Mouse (Mus musculus) lung, embryonic 14.5 days (tissue): ENCODE data around the gene Ltb4r1. TPM values are rescaled to one million over a fixed set of nuclear protein-coding genes. Genes with fewer than 3 reads are reported as not detected.
A peak's percentile ranks its signal among the peaks of the same experiment; 100 is the strongest.

Experiments used
- ATAC-seq: fragments of 200-750 bp; cut with Nextera tagmentation; 2 replicates; pipeline ENCODE4 v1.8.0; 2017; ENCODE audit warnings: mild to moderate bottlenecking, moderate TSS enrichment, moderate library complexity; ENCODE audit not compliant: insufficient read depth
- DNase-seq: peaks from one replicate; pipeline ENCODE4 v3.0.0-alpha.2; 2015
- H3K27ac ChIP-seq: fragments of 300-500 bp; sonication (generic); 2 replicates; pipeline ENCODE4 v1.5.1; 2014; ENCODE audit warnings: low read depth, mild to moderate bottlenecking, moderate library complexity
- H3K27me3 ChIP-seq: fragments of 300-500 bp; sonication (generic); 2 replicates; pipeline ENCODE4 v1.6.1; 2014; ENCODE audit warnings: low read length, control low read depth; ENCODE audit not compliant: insufficient read depth
- H3K36me3 ChIP-seq: fragments of 300-500 bp; sonication (generic); 2 replicates; pipeline ENCODE4 v1.6.1; 2014; ENCODE audit warnings: control low read depth; ENCODE audit not compliant: insufficient read depth
- H3K4me1 ChIP-seq: fragments of 300-500 bp; sonication (generic); 2 replicates; pipeline ENCODE4 v1.6.1; 2014; ENCODE audit warnings: antibody characterized with exemption, control low read depth; ENCODE audit not compliant: insufficient read depth
- H3K4me2 ChIP-seq: fragments of 300-500 bp; sonication (generic); 2 replicates; pipeline ENCODE4 v1.6.1; 2014; ENCODE audit warnings: mild to moderate bottlenecking
- H3K4me3 ChIP-seq: fragments of 300-500 bp; sonication (generic); 2 replicates; pipeline ENCODE4 v1.5.1; 2014; ENCODE audit warnings: low read depth, low read length
- H3K9ac ChIP-seq: fragments of 300-500 bp; sonication (generic); 2 replicates; pipeline ENCODE4 v1.6.1; 2014
- H3K9me3 ChIP-seq: fragments of 300-500 bp; sonication (generic); 2 replicates; pipeline ENCODE4 v1.6.1; 2016; ENCODE audit warnings: low read depth, low read length, control low read depth
- CTCF ChIP-seq: IDR thresholded peaks from 2 replicates; pipeline ENCODE4 v1.5.1; 2016; ENCODE audit warnings: antibody characterized with exemption, low read depth
- whole genome bisulfite sequencing: fragments of 180-500 bp; shearing (Covaris S2); extraction: QIAGEN DNeasy Blood & Tissue Kit; methylation state at CpG from one replicate; pipeline ENCODE4 v1.1.7; 2014; 5-methylcytosine and 5-hydroxymethylcytosine counted together
- polyA plus RNA-seq: library from polyadenylated mRNA; unstranded; fragments of >200 nt; fragmentation: Nextera tagmentation; extraction: Ambion mirVana; gene quantifications from 2 replicates; pipeline ENCODE4 v1.2.1, GENCODE M21; 2014

Ltb4r1 gene
- polyA plus RNA-seq, 1 experiment from 2014 or later: 0.64 TPM

DNA sequence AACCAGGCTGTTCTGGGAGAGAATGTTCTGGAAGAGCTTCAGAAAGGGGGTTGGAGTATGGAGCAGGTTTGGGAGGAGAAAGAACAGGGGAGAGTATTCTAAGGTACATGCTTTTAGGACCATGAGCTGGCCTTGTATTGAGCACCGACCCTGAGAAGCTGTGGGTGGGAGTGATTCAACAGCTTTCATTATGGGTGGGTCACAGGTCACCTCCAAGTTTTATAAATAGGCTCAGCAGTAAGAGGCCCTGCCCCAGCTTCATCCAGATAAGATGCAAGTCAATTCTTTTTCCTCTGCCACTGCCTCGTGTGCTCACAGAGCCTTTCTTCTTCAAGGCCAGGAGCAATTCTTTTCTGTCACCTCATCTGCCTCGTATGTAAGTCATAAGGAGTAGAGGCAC, 11.4 kb downstream of the Ltb4r1 start:
- DNase-seq (no peak), ATAC-seq (no peak)
- no peak overlapping the region for H3K9ac ChIP-seq
- H3K27me3 ChIP-seq: no peaks in the 10 kb centered on the region; the same call in 1 of the 2 replicates
- H3K9me3 ChIP-seq: no peaks in the 10 kb centered on the region
- 21% methylated on average over 3 of the region's 3 CpGs for WGBS
- no peak overlapping the region for H3K4me2 ChIP-seq
- 0 out of 2 replicates have a peak, but pooled peaks cover 6% of the 10 kb centered on the region for H3K36me3 ChIP-seq
- H3K4me3 ChIP-seq: no peak overlapping the region
- TF ChIP-seq CTCF: no peak
- no peak overlapping the region for H3K27ac ChIP-seq
- peaks cover 1% of the 10 kb centered on the region; the same call in 1 of the 2 replicates for H3K4me1 ChIP-seq

DNA sequence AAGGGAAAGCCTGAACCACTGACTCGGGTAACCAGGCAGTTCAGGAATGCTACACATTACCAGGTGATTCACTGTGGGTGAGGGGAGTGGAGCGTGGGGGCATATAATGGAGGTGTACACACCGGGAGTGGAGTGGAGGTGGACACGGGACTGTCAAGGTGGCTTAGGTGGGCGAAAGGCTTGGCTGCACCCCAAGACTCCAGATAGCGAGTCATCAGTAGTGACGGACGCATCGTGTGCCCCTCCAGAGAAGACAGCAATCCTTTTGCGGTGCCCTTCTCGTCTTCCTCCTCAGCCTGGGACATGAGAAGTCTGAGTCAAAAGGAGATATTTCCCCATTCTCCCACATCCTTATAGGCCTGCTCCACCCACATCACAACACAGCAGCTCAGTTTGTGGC, 12.0 kb downstream of the Ltb4r1 start:
- Histone ChIP-seq H3K4me3 (no peak overlapping the region), H3K27me3 (peaks cover 3% of the 10 kb centered on the region; the same call in 1 of the 2 replicates), H3K27ac (no peak overlapping the region), H3K9ac (no peak overlapping the region), H3K4me1 (peaks cover 7% of the 10 kb centered on the region; the same call in 1 of the 2 replicates), H3K9me3 (no peaks in the 10 kb centered on the region), H3K4me2 (no peak overlapping the region), H3K36me3 (0 out of 2 replicates have a peak, but pooled peaks cover 6% of the 10 kb centered on the region)
- DNase-seq (no peak), ATAC-seq (no peak)
- WGBS: 83% methylated on average over 11 of the region's 11 CpGs
- TF ChIP-seq CTCF: no peak

DNA sequence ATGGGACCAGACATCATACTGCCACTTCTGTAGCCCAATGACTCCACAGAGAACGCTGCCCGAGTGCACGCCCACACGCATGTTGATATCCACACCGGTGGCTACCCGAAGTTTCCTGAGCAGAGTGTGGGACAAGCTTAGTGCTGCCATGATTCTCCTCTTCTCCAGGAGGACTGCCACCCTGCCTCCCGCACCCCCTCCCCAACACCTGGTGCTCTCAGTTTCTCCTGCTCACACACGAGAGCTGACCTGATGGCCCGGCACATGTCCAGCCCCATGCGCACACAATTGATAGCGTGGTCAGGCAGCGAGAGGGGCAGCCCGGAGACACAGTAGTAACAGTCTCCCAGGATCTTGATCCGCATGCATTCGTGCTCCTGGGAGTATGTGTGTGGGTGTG, 12.9 kb downstream of the Ltb4r1 start:
- 82% methylated on average over 15 of the region's 15 CpGs for WGBS
- Histone ChIP-seq H3K27me3 (peaks cover 7% of the 10 kb centered on the region; the same call in 1 of the 2 replicates), H3K27ac (no peak overlapping the region), H3K36me3 (0 out of 2 replicates have a peak, but pooled peaks cover 6% of the 10 kb centered on the region), H3K9ac (no peak overlapping the region), H3K4me2 (no peak overlapping the region), H3K4me3 (no peak overlapping the region), H3K4me1 (peaks cover 7% of the 10 kb centered on the region; the same call in 1 of the 2 replicates), H3K9me3 (no peaks in the 10 kb centered on the region)
- ATAC-seq (no peak), DNase-seq (no peak)
- TF ChIP-seq CTCF: no peak

DNA sequence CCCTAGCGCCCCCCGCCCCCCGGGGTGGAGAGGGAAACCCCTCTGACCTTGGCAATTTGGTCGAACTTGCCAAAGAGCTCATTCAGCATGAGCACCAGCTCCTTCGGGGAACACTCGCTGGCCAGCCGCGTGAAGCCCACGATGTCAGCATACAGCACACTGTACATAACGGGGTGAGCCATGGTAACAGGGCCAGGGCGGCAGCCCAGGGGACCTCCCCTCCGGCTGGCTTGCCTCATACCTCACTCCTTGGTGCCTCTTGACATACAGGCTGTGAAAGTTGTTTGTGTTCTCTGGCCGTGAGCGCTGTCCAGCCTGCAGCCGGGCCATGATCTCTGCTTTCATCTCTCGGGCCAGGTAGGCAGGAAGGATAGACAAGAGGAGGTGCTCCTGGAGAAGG, 13.9 kb downstream of the Ltb4r1 start:
- WGBS: 37% methylated on average over 16 of the region's 16 CpGs
- peaks cover 7% of the 10 kb centered on the region; the same call in 1 of the 2 replicates for H3K27me3 ChIP-seq
- H3K27ac ChIP-seq: no peak overlapping the region
- H3K4me2 ChIP-seq: no peak overlapping the region
- no peak for TF ChIP-seq CTCF
- no peak overlapping the region for H3K9ac ChIP-seq
- no peak overlapping the region for H3K4me3 ChIP-seq
- 0 out of 2 replicates have a peak, but pooled peaks cover 6% of the 10 kb centered on the region for H3K36me3 ChIP-seq
- ATAC-seq: no peak
- H3K9me3 ChIP-seq: no peaks in the 10 kb centered on the region
- H3K4me1 ChIP-seq: peaks cover 7% of the 10 kb centered on the region; the same call in 1 of the 2 replicates
- DNase-seq: no peak

- ATAC-seq (no peak), DNase-seq (no peak)
Observed at GRCm38 (mm10) chr14:55780736-55781135, 15.0 kb downstream of the Ltb4r1 start.

GRCm38 (mm10) chr14:55781310-55781709, 15.5 kb downstream of the Ltb4r1 start:
- H3K9me3 ChIP-seq: no peaks in the 10 kb centered on the region

More at GRCm38 (mm10) chr14:55780736-55781135, 15.0 kb downstream of the Ltb4r1 start:
- peaks cover 12% of the 10 kb centered on the region; the same call in 1 of the 2 replicates for H3K27me3 ChIP-seq
- 79% methylated on average over 11 of the region's 11 CpGs for whole genome bisulfite sequencing
- no peak overlapping the region for H3K27ac ChIP-seq
- no peaks in the 10 kb centered on the region for H3K9me3 ChIP-seq
- H3K4me1 ChIP-seq: peaks cover 7% of the 10 kb centered on the region; the same call in 1 of the 2 replicates
- no peak overlapping the region for H3K4me2 ChIP-seq
- H3K4me3 ChIP-seq: no peak overlapping the region
- H3K36me3 ChIP-seq: 0 out of 2 replicates have a peak, but pooled peaks cover 6% of the 10 kb centered on the region
- no peak overlapping the region for H3K9ac ChIP-seq
- TF ChIP-seq CTCF: no peak

DNA sequence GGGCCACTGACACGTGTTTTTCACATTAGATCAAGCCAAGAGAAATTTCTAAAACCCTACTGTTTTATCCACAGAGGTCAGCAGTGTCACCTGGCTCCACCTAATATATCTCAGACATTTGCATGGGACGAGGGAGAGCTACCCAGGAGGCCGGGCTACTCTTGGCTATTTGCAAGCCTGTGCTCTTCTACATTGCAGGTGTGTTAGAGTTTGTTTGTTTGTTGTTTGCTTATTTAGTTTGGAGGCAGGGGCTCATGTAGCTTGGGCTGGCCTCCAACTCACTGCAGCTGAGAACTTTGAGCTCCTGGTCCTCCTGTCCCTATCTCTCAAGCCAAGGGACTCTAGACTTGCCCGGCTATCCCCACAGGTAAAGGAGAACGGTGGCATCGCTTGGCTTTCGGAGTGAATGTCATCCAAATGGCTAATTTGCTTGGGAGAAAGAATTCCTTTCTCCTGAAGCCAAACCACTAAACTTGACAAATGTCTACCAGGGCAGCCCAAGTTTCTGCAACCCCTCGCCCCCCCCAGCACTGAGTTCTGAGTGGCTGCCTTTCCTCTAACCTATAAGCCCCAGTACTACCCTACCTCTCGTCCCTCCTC, 16.7 kb downstream of the Ltb4r1 start:
- Histone ChIP-seq H3K9ac (peak overlapping the region; percentile 25; the same call in 1 of the 2 replicates), H3K36me3 (0 out of 2 replicates have a peak, but pooled peaks cover 6% of the 10 kb centered on the region), H3K9me3 (no peaks in the 10 kb centered on the region), H3K4me2 (peak overlapping the region; percentile 69), H3K27me3 (peaks cover 13% of the 10 kb centered on the region; the same call in 1 of the 2 replicates), H3K27ac (peak overlapping the region; percentile 30; the same call in 1 of the 2 replicates), H3K4me3 (peak overlapping the region; percentile 45), H3K4me1 (peaks cover 7% of the 10 kb centered on the region; the same call in 1 of the 2 replicates)
- DNase-seq (no peak), ATAC-seq (no peak)
- WGBS: 50% methylated on average over 9 of the region's 9 CpGs
- TF ChIP-seq CTCF: no peak

More at GRCm38 (mm10) chr14:55781310-55781709, 15.5 kb downstream of the Ltb4r1 start:
- peak; percentile 99 for TF ChIP-seq CTCF
- H3K4me3 ChIP-seq: peak overlapping the region; percentile 9; the same call in 1 of the 2 replicates
- 0 out of 2 replicates have a peak, but pooled peaks cover 6% of the 10 kb centered on the region for H3K36me3 ChIP-seq
- DNase-seq (peak; percentile 95), ATAC-seq (peak; percentile 69; the same call in 1 of the 2 replicates)
- no peak overlapping the region for H3K9ac ChIP-seq
- peaks cover 12% of the 10 kb centered on the region; the same call in 1 of the 2 replicates for H3K27me3 ChIP-seq
- WGBS: 13% methylated on average over 14 of the region's 14 CpGs
- peak overlapping the region; percentile 69 for H3K4me2 ChIP-seq
- peaks cover 7% of the 10 kb centered on the region; the same call in 1 of the 2 replicates for H3K4me1 ChIP-seq
- H3K27ac ChIP-seq: no peak overlapping the region
